Mouse (Mus musculus) stomach, postnatal 0 days (tissue): ENCODE data around the gene Aldh16a1. TPM values are rescaled to one million over a fixed set of nuclear protein-coding genes. Genes with fewer than 3 reads are reported as not detected.

Source experiments
- ATAC-seq: fragments of 200-750 bp; cut with Nextera tagmentation; 2 replicates; pipeline ENCODE4 v1.8.0; 2017; ENCODE audit not compliant: low FRiP score, low TSS enrichment
- DNase-seq: peaks from one replicate; pipeline ENCODE4 v3.0.0-alpha.2; 2016; ENCODE audit warnings: low spot score
- H3K27ac ChIP-seq: fragments of 300-500 bp; sonication (generic); replicated peaks from 2 replicates; pipeline ENCODE4 v1.5.1; 2014; ENCODE audit warnings: mild to moderate bottlenecking, control low read depth
- H3K27me3 ChIP-seq: fragments of 300-500 bp; sonication (generic); 2 replicates; pipeline ENCODE4 v1.6.1; 2014; ENCODE audit warnings: low read length; ENCODE audit not compliant: control insufficient read depth, insufficient read depth
- H3K36me3 ChIP-seq: fragments of 300-500 bp; sonication (generic); 2 replicates; pipeline ENCODE4 v1.6.1; 2014; ENCODE audit warnings: low read length, mixed read lengths; ENCODE audit not compliant: control insufficient read depth, insufficient read depth
- H3K4me1 ChIP-seq: fragments of 300-500 bp; sonication (generic); replicated peaks from 2 replicates; pipeline ENCODE4 v1.6.1; 2014; ENCODE audit warnings: antibody characterized with exemption; ENCODE audit not compliant: control insufficient read depth, insufficient read depth
- H3K4me2 ChIP-seq: fragments of 300-500 bp; sonication (generic); replicated peaks from 2 replicates; pipeline ENCODE4 v1.6.1; 2014; ENCODE audit warnings: low read depth, mild to moderate bottlenecking, control low read depth, moderate library complexity
- H3K4me3 ChIP-seq: fragments of 300-500 bp; sonication (generic); 2 replicates; pipeline ENCODE4 v1.5.1; 2014; ENCODE audit warnings: low read depth, low read length, control low read depth
- H3K9ac ChIP-seq: fragments of 300-500 bp; sonication (generic); 2 replicates; pipeline ENCODE4 v1.6.1; 2014; ENCODE audit warnings: mild to moderate bottlenecking, low read length, control low read depth, mixed read lengths
- H3K9me3 ChIP-seq: fragments of 300-500 bp; sonication (generic); 2 replicates; pipeline ENCODE4 v1.6.1; 2016; ENCODE audit warnings: low read length; ENCODE audit not compliant: control insufficient read depth
- CTCF ChIP-seq: IDR thresholded peaks from 2 replicates; pipeline ENCODE4 v1.5.1; 2016; ENCODE audit warnings: antibody characterized with exemption, low read depth, mild to moderate bottlenecking, moderate library complexity
- EP300 ChIP-seq: optimal IDR thresholded peaks from 2 replicates; pipeline ENCODE3; 2016; ENCODE audit warnings: antibody characterized with exemption
- WGBS: fragments of 180-500 bp; shearing (Covaris S2); extraction: QIAGEN DNeasy Blood & Tissue Kit; methylation state at CpG from one replicate; pipeline ENCODE4 v1.1.7; 2014; 5-methylcytosine and 5-hydroxymethylcytosine counted together
- polyA plus RNA-seq: library from polyadenylated mRNA; unstranded; fragments of >200 nt; fragmentation: Nextera tagmentation; extraction: Ambion mirVana; gene quantifications from 2 replicates; pipeline ENCODE4 v1.2.1, GENCODE M21; 2015

Gene Aldh16a1
- polyA plus RNA-seq, 1 experiment from 2014 or later = 24.6 TPM

GRCm38 (mm10) chr7:45191161-45191560, 36.8 kb upstream of the Aldh16a1 start:
- no peak overlapping the region for H3K4me2 ChIP-seq
- TF ChIP-seq CTCF = no peak
- TF ChIP-seq EP300 = no peak
- no peaks in the 10 kb centered on the region for H3K4me1 ChIP-seq
- H3K9ac ChIP-seq = no peak overlapping the region
- no peaks in the 10 kb centered on the region for H3K36me3 ChIP-seq
- H3K4me3 ChIP-seq = no peak overlapping the region
- H3K9me3 ChIP-seq = no peaks in the 10 kb centered on the region
- no peak for DNase-seq
- no peak overlapping the region for H3K27ac ChIP-seq
- no peak for ATAC-seq
- WGBS = 57% methylated on average over 2 of the region's 2 CpGs
- no peaks in the 10 kb centered on the region for H3K27me3 ChIP-seq

- Histone ChIP-seq H3K4me3 (no peak overlapping the region), H3K9ac (no peak overlapping the region), H3K4me1 (no peaks in the 10 kb centered on the region), H3K9me3 (no peaks in the 10 kb centered on the region), H3K27ac (no peak overlapping the region), H3K36me3 (no peaks in the 10 kb centered on the region), H3K4me2 (no peak overlapping the region), H3K27me3 (no peaks in the 10 kb centered on the region)
- no peak for ATAC-seq
- TF ChIP-seq EP300 = no peak
- TF ChIP-seq CTCF = no peak
- 74% methylated on average over 6 of the region's 6 CpGs for WGBS
- DNase-seq = no peak
These were observed 35.8 kb upstream of the Aldh16a1 start for GRCm38 (mm10) chr7:45190186-45190585.

- ATAC-seq (no peak), DNase-seq (no peak)
- TF ChIP-seq CTCF (no peak), EP300 (no peak)
- 48% methylated on average over 16 of the region's 16 CpGs for WGBS
- Histone ChIP-seq H3K9ac (no peak overlapping the region), H3K4me2 (no peak overlapping the region), H3K36me3 (no peaks in the 10 kb centered on the region), H3K27ac (no peak overlapping the region), H3K4me1 (no peaks in the 10 kb centered on the region), H3K9me3 (no peaks in the 10 kb centered on the region), H3K27me3 (no peaks in the 10 kb centered on the region), H3K4me3 (no peak overlapping the region)
These were observed 35.2 kb upstream of the Aldh16a1 start for GRCm38 (mm10) chr7:45189600-45189999.

- no peak overlapping the region for H3K27ac ChIP-seq
These were observed 31.5 kb upstream of the Aldh16a1 start for GRCm38 (mm10) chr7:45185921-45186320.

GRCm38 (mm10) chr7:45183672-45184071, 29.3 kb upstream of the Aldh16a1 start:
- Histone ChIP-seq H3K4me2 (no peak overlapping the region), H3K9me3 (no peaks in the 10 kb centered on the region), H3K36me3 (no peaks in the 10 kb centered on the region), H3K9ac (no peak overlapping the region), H3K27ac (no peak overlapping the region), H3K4me3 (no peak overlapping the region), H3K4me1 (peaks cover 3% of the 10 kb centered on the region), H3K27me3 (peaks cover 19% of the 10 kb centered on the region; the same call in 1 of the 2 replicates)
- DNase-seq (no peak), ATAC-seq (no peak)
- 65% methylated on average over 7 of the region's 7 CpGs for WGBS
- TF ChIP-seq CTCF = no peak
- TF ChIP-seq EP300 = no peak

More at GRCm38 (mm10) chr7:45185921-45186320, 31.5 kb upstream of the Aldh16a1 start:
- WGBS = 75% methylated on average over 7 of the region's 7 CpGs
- Histone ChIP-seq H3K4me3 (no peak overlapping the region), H3K4me1 (peaks cover 3% of the 10 kb centered on the region), H3K4me2 (no peak overlapping the region), H3K27me3 (peaks cover 9% of the 10 kb centered on the region; the same call in 1 of the 2 replicates), H3K9me3 (no peaks in the 10 kb centered on the region), H3K9ac (no peak overlapping the region), H3K36me3 (no peaks in the 10 kb centered on the region)
- TF ChIP-seq CTCF (no peak), EP300 (no peak)
- DNase-seq = no peak
- no peak for ATAC-seq

GRCm38 (mm10) chr7:45182606-45183005, 28.2 kb upstream of the Aldh16a1 start:
- H3K36me3 ChIP-seq = no peaks in the 10 kb centered on the region
- no peaks in the 10 kb centered on the region for H3K9me3 ChIP-seq
- no peak for DNase-seq
- peaks cover 26% of the 10 kb centered on the region; the same call in 1 of the 2 replicates for H3K27me3 ChIP-seq
- no peak overlapping the region for H3K27ac ChIP-seq
- 0 out of 2 replicates have a peak overlapping the region, but pooled peaks have one; percentile 23 for H3K9ac ChIP-seq
- TF ChIP-seq CTCF (no peak), EP300 (no peak)
- ATAC-seq = no peak
- H3K4me3 ChIP-seq = peak overlapping the region; percentile 27; the same call in 1 of the 2 replicates
- peak overlapping the region; percentile 45 for H3K4me2 ChIP-seq
- peaks cover 3% of the 10 kb centered on the region for H3K4me1 ChIP-seq
- 14% methylated on average over 11 of the region's 11 CpGs for WGBS
